Mouse (Mus musculus) Patski (cell line): ENCODE measurements around the gene Ano1. TPM values are rescaled to one million over a fixed set of nuclear protein-coding genes. Genes with fewer than 3 reads are reported as not detected.

ENCODE experiments used
- ATAC-seq: fragments of 100-300 bp; one replicate; pipeline ENCODE4 v1.8.0; 2021
- CTCF ChIA-PET: fragments of 350-600 bp; sonication (Branson Sonifier 250); formaldehyde crosslinking; loops from one replicate; lab custom pipeline; 2022; ENCODE audit warnings: inconsistent platforms; lab: Charles Lee
- POLR2A ChIA-PET: fragments of 350-600 bp; sonication (Branson Sonifier 250); formaldehyde crosslinking; loops from one replicate; lab custom pipeline; 2022; ENCODE audit warnings: antibody characterized with exemption, inconsistent platforms; lab: Charles Lee
- DNase-seq: peaks from one replicate; pipeline ENCODE4 v3.0.0-alpha.2; 2011; ENCODE audit warnings: low read depth, low spot score
- H3K27me3 ChIP-seq: fragments of 371-371 bp; one replicate; pipeline ENCODE4 v1.5.1; 2021
- CTCF ChIP-seq: fragments of 100-300 bp; IDR thresholded peaks from one replicate; pipeline ENCODE4 v1.5.1; 2021
- in situ Hi-C: fragments of 300-500 bp; cut with MboI; formaldehyde crosslinking; loops from 3 replicates; pipeline ENCODE4 v1.11.1; 2018; ENCODE audit warnings: low pct_unique_long_range_greater_than_20kb, mixed read lengths
- polyA plus RNA-seq: library from polyadenylated mRNA; unstranded; gene quantifications from one replicate; pipeline ENCODE4 v1.2.3, GENCODE M21; 2021

The Ano1 gene
- polyA plus RNA-seq, 1 experiment from 2014 or later, result 0.49 TPM

- ATAC-seq (no peak), DNase-seq (no peak)
- ChIA-PET POLR2A (no interaction called here), CTCF (interaction anchor here (1.2 kb wide), 1 partner anchor 182 kb away, joined by 4 read pairs; no protein-coding TSS in a partner anchor)
- TF ChIP-seq CTCF, result no peak
- no peaks in the 10 kb centered on the region for H3K27me3 ChIP-seq
- in situ Hi-C loops, result loop anchor here (5.0 kb wide), 1 partner anchor 72 kb away; no protein-coding TSS in a partner anchor
Measured at GRCm38 (mm10) chr7:144769434-144770080, 17.8 kb upstream of the Ano1 start.

GRCm38 (mm10) chr7:144768845-144769244 is 17.1 kb upstream of the Ano1 start:
- no peak for DNase-seq
- TF ChIP-seq CTCF, result no peak
- no peaks in the 10 kb centered on the region for H3K27me3 ChIP-seq
- ChIA-PET CTCF (no interaction called here), POLR2A (no interaction called here)
- ATAC-seq, result no peak
- in situ Hi-C loops, result no loop called here

GRCm38 (mm10) chr7:144764537-144765282 is 12.9 kb upstream of the Ano1 start:
- in situ Hi-C loops, result no loop called here
- ChIA-PET CTCF (no interaction called here), POLR2A (no interaction called here)
- ATAC-seq, result no peak
- TF ChIP-seq CTCF, result no peak
- no peak for DNase-seq
- no peaks in the 10 kb centered on the region for H3K27me3 ChIP-seq

- ChIA-PET CTCF (no interaction called here), POLR2A (no interaction called here)
- ATAC-seq (no peak), DNase-seq (no peak)
- no peak for TF ChIP-seq CTCF
- in situ Hi-C loops, result no loop called here
- no peaks in the 10 kb centered on the region for H3K27me3 ChIP-seq
Measured at GRCm38 (mm10) chr7:144764013-144764412, 12.2 kb upstream of the Ano1 start.

GRCm38 (mm10) chr7:144762496-144763235 is 10.9 kb upstream of the Ano1 start:
- no peak for DNase-seq
- TF ChIP-seq CTCF, result no peak
- in situ Hi-C loops, result no loop called here
- H3K27me3 ChIP-seq, result no peaks in the 10 kb centered on the region
- ChIA-PET CTCF (no interaction called here), POLR2A (interaction anchor here (1.0 kb wide), 1 partner anchor 20 kb away, joined by 4 read pairs; no protein-coding TSS in a partner anchor)
- ATAC-seq, result no peak

- ATAC-seq, result no peak
- in situ Hi-C loops, result no loop called here
- ChIA-PET CTCF (no interaction called here), POLR2A (no interaction called here)
- DNase-seq, result no peak
- no peaks in the 10 kb centered on the region for H3K27me3 ChIP-seq
- TF ChIP-seq CTCF, result no peak
Measured at GRCm38 (mm10) chr7:144760228-144760627, 8.5 kb upstream of the Ano1 start.

GRCm38 (mm10) chr7:144759455-144759854 is 7.7 kb upstream of the Ano1 start:
- no peaks in the 10 kb centered on the region for H3K27me3 ChIP-seq
- ChIA-PET POLR2A (interaction anchor here (0.7 kb wide), 1 partner anchor 13 kb away, joined by 4 read pairs; no protein-coding TSS in a partner anchor), CTCF (no interaction called here)
- in situ Hi-C loops, result no loop called here
- no peak for TF ChIP-seq CTCF
- ATAC-seq (no peak), DNase-seq (no peak)

GRCm38 (mm10) chr7:144755511-144756378 is 4.0 kb upstream of the Ano1 start:
- ChIA-PET CTCF (interaction anchor here (1.4 kb wide), 1 partner anchor 169 kb away, joined by 4 read pairs; no protein-coding TSS in a partner anchor), POLR2A (no interaction called here)
- in situ Hi-C loops, result no loop called here
- no peak for DNase-seq
- no peak for TF ChIP-seq CTCF
- no peak for ATAC-seq
- no peaks in the 10 kb centered on the region for H3K27me3 ChIP-seq

- in situ Hi-C loops, result no loop called here
- ChIA-PET POLR2A (no interaction called here), CTCF (interaction anchor here (1.4 kb wide), 1 partner anchor 168 kb away, joined by 4 read pairs; no protein-coding TSS in a partner anchor)
- no peaks in the 10 kb centered on the region for H3K27me3 ChIP-seq
- DNase-seq (no peak), ATAC-seq (no peak)
- TF ChIP-seq CTCF, result no peak
Measured at GRCm38 (mm10) chr7:144754722-144755121, 2.9 kb upstream of the Ano1 start.

- in situ Hi-C loops, result no loop called here
- POLR2A ChIA-PET, result no interaction called here
- DNase-seq, result no peak
Measured at GRCm38 (mm10) chr7:144753657-144754031, 1.9 kb upstream of the Ano1 start.

More at GRCm38 (mm10) chr7:144753657-144754031, 1.9 kb upstream of the Ano1 start:
- no peaks in the 10 kb centered on the region for H3K27me3 ChIP-seq
- no peak for TF ChIP-seq CTCF
- no peak for ATAC-seq
- CTCF ChIA-PET, result no interaction called here
